Mouse (Mus musculus): ENCODE measurements around the gene Mrgprf. TPM values are rescaled to one million over a fixed set of nuclear protein-coding genes. Genes with fewer than 3 reads are reported as not detected.

Mrgprf gene
- polyA plus RNA-seq, 1 experiment: 4.4 TPM

GRCm38 (mm10) chr7:145307636-145308035 is 7.0 kb downstream of the Mrgprf start:
- Histone ChIP-seq H3K4me3 (no peak overlapping the region), H3K79me2 (ENCODE audit: control insufficient read depth, insufficient read depth) (no peaks in the 10 kb centered on the region), H3ac (ENCODE audit: control insufficient read depth, insufficient read length) (no peak overlapping the region), H3K4me2 (ENCODE audit: low read depth) (no peak overlapping the region), H3K36me3 (ENCODE audit: control insufficient read depth, insufficient read depth) (no peaks in the 10 kb centered on the region), H3K27me3 (ENCODE audit: control insufficient read depth, insufficient read depth, insufficient read length) (no peaks in the 10 kb centered on the region)
- TF ChIP-seq USF1 (IDR thresholded peaks at IDR 0.05; ENCODE audit: low read depth): no peak
- no peak for TF ChIP-seq TCF12 (IDR thresholded peaks at IDR 0.05; ENCODE audit: insufficient read depth, poor library complexity, severe bottlenecking)

- no peak overlapping the region for H3K4me3 ChIP-seq
- no peak overlapping the region for H3ac ChIP-seq (ENCODE audit: control insufficient read depth, insufficient read length)
- no peaks in the 10 kb centered on the region for H3K36me3 ChIP-seq (ENCODE audit: control insufficient read depth, insufficient read depth)
- TF ChIP-seq MAX (IDR thresholded peaks at IDR 0.05; ENCODE audit: low read depth) (no peak), POLR2A (IDR thresholded peaks at IDR 0.05; ENCODE audit: insufficient read length, low read depth) (no peak), MYOG (IDR thresholded peaks at IDR 0.05; ENCODE audit: control insufficient read depth in 1 of 3, insufficient read depth in 1 of 3, insufficient read length in 2 of 3, low read depth in 2 of 3) (no peak), REST (IDR thresholded peaks at IDR 0.05; ENCODE audit: insufficient read depth, insufficient read length) (no peak), TCF3 (IDR thresholded peaks at IDR 0.05; ENCODE audit: insufficient read length, low read depth) (no peak), E2F4 (IDR thresholded peaks at IDR 0.05; ENCODE audit: insufficient read depth) (no peak), MYOD1 (IDR thresholded peaks at IDR 0.05; ENCODE audit: control insufficient read depth in 1 of 3, insufficient read length in 2 of 3, low read depth in 2 of 3) (no peak), POLR2AphosphoS2 (IDR thresholded peaks at IDR 0.05; ENCODE audit: insufficient read length, low read depth) (no peak), TCF12 (IDR thresholded peaks at IDR 0.05; ENCODE audit: insufficient read depth, poor library complexity, severe bottlenecking) (no peak), CEBPB (IDR thresholded peaks at IDR 0.05; ENCODE audit: insufficient read depth, poor library complexity, severe bottlenecking) (no peak), USF1 (IDR thresholded peaks at IDR 0.05; ENCODE audit: low read depth) (no peak), SRF (IDR thresholded peaks at IDR 0.05; ENCODE audit: control insufficient read depth, insufficient read length, low read depth) (no peak)
- no peaks in the 10 kb centered on the region for H3K27me3 ChIP-seq (ENCODE audit: control insufficient read depth, insufficient read depth, insufficient read length)
- no peak overlapping the region for H3K4me2 ChIP-seq (ENCODE audit: low read depth)
- H3K79me2 ChIP-seq (ENCODE audit: control insufficient read depth, insufficient read depth): no peaks in the 10 kb centered on the region
Measured at GRCm38 (mm10) chr7:145308061-145308675, 7.5 kb downstream of the Mrgprf start.

GRCm38 (mm10) chr7:145308866-145309265 is 8.2 kb downstream of the Mrgprf start:
- Histone ChIP-seq H3K79me2 (ENCODE audit: control insufficient read depth, insufficient read depth) (no peaks in the 10 kb centered on the region), H3K27me3 (ENCODE audit: control insufficient read depth, insufficient read depth, insufficient read length) (no peaks in the 10 kb centered on the region), H3ac (ENCODE audit: control insufficient read depth, insufficient read length) (no peak overlapping the region), H3K4me2 (ENCODE audit: low read depth) (no peak overlapping the region), H3K36me3 (ENCODE audit: control insufficient read depth, insufficient read depth) (no peaks in the 10 kb centered on the region), H3K4me3 (no peak overlapping the region)
- TF ChIP-seq SRF (IDR thresholded peaks at IDR 0.05; ENCODE audit: control insufficient read depth, insufficient read length, low read depth) (no peak), MYOD1 (IDR thresholded peaks at IDR 0.05; ENCODE audit: control insufficient read depth in 1 of 3, insufficient read length in 2 of 3, low read depth in 2 of 3) (no peak), E2F4 (IDR thresholded peaks at IDR 0.05; ENCODE audit: insufficient read depth) (no peak), MYOG (IDR thresholded peaks at IDR 0.05; ENCODE audit: control insufficient read depth in 1 of 3, insufficient read depth in 1 of 3, insufficient read length in 2 of 3, low read depth in 2 of 3) (no peak), TCF3 (IDR thresholded peaks at IDR 0.05; ENCODE audit: insufficient read length, low read depth) (no peak), TCF12 (IDR thresholded peaks at IDR 0.05; ENCODE audit: insufficient read depth, poor library complexity, severe bottlenecking) (no peak), USF1 (IDR thresholded peaks at IDR 0.05; ENCODE audit: low read depth) (no peak), MAX (IDR thresholded peaks at IDR 0.05; ENCODE audit: low read depth) (no peak), POLR2A (IDR thresholded peaks at IDR 0.05; ENCODE audit: insufficient read length, low read depth) (no peak), REST (IDR thresholded peaks at IDR 0.05; ENCODE audit: insufficient read depth, insufficient read length) (no peak), POLR2AphosphoS2 (IDR thresholded peaks at IDR 0.05; ENCODE audit: insufficient read length, low read depth) (no peak), CEBPB (IDR thresholded peaks at IDR 0.05; ENCODE audit: insufficient read depth, poor library complexity, severe bottlenecking) (no peak)

- no peaks in the 10 kb centered on the region for H3K27me3 ChIP-seq (ENCODE audit: control insufficient read depth, insufficient read depth, insufficient read length)
- TF ChIP-seq MYOG (IDR thresholded peaks at IDR 0.05; ENCODE audit: control insufficient read depth in 1 of 3, insufficient read depth in 1 of 3, insufficient read length in 2 of 3, low read depth in 2 of 3) (no peak), TCF12 (IDR thresholded peaks at IDR 0.05; ENCODE audit: insufficient read depth, poor library complexity, severe bottlenecking) (no peak), TCF3 (IDR thresholded peaks at IDR 0.05; ENCODE audit: insufficient read length, low read depth) (no peak), E2F4 (IDR thresholded peaks at IDR 0.05; ENCODE audit: insufficient read depth) (no peak), POLR2AphosphoS2 (IDR thresholded peaks at IDR 0.05; ENCODE audit: insufficient read length, low read depth) (no peak)
- no peaks in the 10 kb centered on the region for H3K36me3 ChIP-seq (ENCODE audit: control insufficient read depth, insufficient read depth)
- no peaks in the 10 kb centered on the region for H3K79me2 ChIP-seq (ENCODE audit: control insufficient read depth, insufficient read depth)
- no peak overlapping the region for H3ac ChIP-seq (ENCODE audit: control insufficient read depth, insufficient read length)
- no peak overlapping the region for H3K4me3 ChIP-seq
- no peak overlapping the region for H3K4me2 ChIP-seq (ENCODE audit: low read depth)
Measured at GRCm38 (mm10) chr7:145309877-145310276, 9.2 kb downstream of the Mrgprf start.

- no peaks in the 10 kb centered on the region for H3K36me3 ChIP-seq (ENCODE audit: control insufficient read depth, insufficient read depth)
- TF ChIP-seq POLR2A (IDR thresholded peaks at IDR 0.05; ENCODE audit: insufficient read length, low read depth) (no peak), MYOG (IDR thresholded peaks at IDR 0.05; ENCODE audit: control insufficient read depth in 1 of 3, insufficient read depth in 1 of 3, insufficient read length in 2 of 3, low read depth in 2 of 3) (no peak), TCF3 (IDR thresholded peaks at IDR 0.05; ENCODE audit: insufficient read length, low read depth) (no peak), SRF (IDR thresholded peaks at IDR 0.05; ENCODE audit: control insufficient read depth, insufficient read length, low read depth) (no peak), MAX (IDR thresholded peaks at IDR 0.05; ENCODE audit: low read depth) (no peak), REST (IDR thresholded peaks at IDR 0.05; ENCODE audit: insufficient read depth, insufficient read length) (no peak), TCF12 (IDR thresholded peaks at IDR 0.05; ENCODE audit: insufficient read depth, poor library complexity, severe bottlenecking) (no peak), USF1 (IDR thresholded peaks at IDR 0.05; ENCODE audit: low read depth) (no peak), POLR2AphosphoS2 (IDR thresholded peaks at IDR 0.05; ENCODE audit: insufficient read length, low read depth) (no peak), CEBPB (IDR thresholded peaks at IDR 0.05; ENCODE audit: insufficient read depth, poor library complexity, severe bottlenecking) (no peak)
- no peak overlapping the region for H3K4me3 ChIP-seq
- H3K4me2 ChIP-seq (ENCODE audit: low read depth): no peak overlapping the region
- H3K27me3 ChIP-seq (ENCODE audit: control insufficient read depth, insufficient read depth, insufficient read length): no peaks in the 10 kb centered on the region
- H3K79me2 ChIP-seq (ENCODE audit: control insufficient read depth, insufficient read depth): no peaks in the 10 kb centered on the region
- no peak overlapping the region for H3ac ChIP-seq (ENCODE audit: control insufficient read depth, insufficient read length)
Measured at GRCm38 (mm10) chr7:145310526-145310925, 9.9 kb downstream of the Mrgprf start.

All from myocyte (in vitro differentiated cells).